Mouse (Mus musculus) adrenal gland, adult 8-10 months (tissue): Measurements from ENCODE around the gene Ctf1. TPM values are rescaled to one million over a fixed set of nuclear protein-coding genes. Genes with fewer than 3 reads are reported as not detected.

Experiments
- microRNA-seq, 2 experiments: library from miRNA; unstranded; fragments of <30 nt; microRNA quantifications; one replicate each; pipeline ENCODE4 v1.2.0; 2022
- total RNA-seq, 4 experiments: library from RNA; stranded (reverse); gene quantifications; 2 replicates each; pipeline ENCODE4 v1.2.4; 2022

Ctf1 gene
- total RNA-seq, 4 experiments from 2014 or later, result 2.2 to 4.5 (median 2.7) TPM

Small RNA genes within 50 kb of the gene (microRNA-seq; reads per million reads assigned to microRNA genes)
- gene Mir762, result 0 reads per million in 2 experiments

Other genes starting within 250 kb of the Ctf1 start
- gene Fbrs, start 233.5 kb upstream of the Ctf1 start, total RNA-seq, result 10 to 100 TPM; 64.6 to 98.2 (median 75.6) TPM
- gene Srcap, start 200.8 kb upstream of the Ctf1 start, total RNA-seq, result 100 to 1,000 TPM; 103 to 156 (median 120) TPM
- 10 to 100 TPM; 21.9 to 28.0 (median 26.2) TPM for gene Gm42715, start 193.2 kb upstream of the Ctf1 start, total RNA-seq
- not detected for gene Tmem265, start 151.3 kb upstream of the Ctf1 start, total RNA-seq
- 10 to 100 TPM; 50.0 to 65.5 (median 55.9) TPM for gene Phkg2, start 139.4 kb upstream of the Ctf1 start, total RNA-seq
- 10 to 100 TPM in 2 of 4 experiments, 1 to 10 TPM in 2; 8.8 to 13.0 (median 10.5) TPM for gene Ccdc189, start 124.1 kb upstream of the Ctf1 start, total RNA-seq
- gene Rnf40, start 124.0 kb upstream of the Ctf1 start, total RNA-seq, result 10 to 100 TPM; 50.1 to 81.9 (median 70.9) TPM
- 10 to 100 TPM; 16.5 to 28.8 (median 23.3) TPM for gene Zfp629, start 96.9 kb upstream of the Ctf1 start, total RNA-seq
- gene Bcl7c, start 3.8 kb upstream of the Ctf1 start, total RNA-seq, result 100 to 1,000 TPM in 2 of 4 experiments, 10 to 100 TPM in 2; 75.9 to 120 (median 98.1) TPM
- gene Ctf2, start 19.4 kb downstream of the Ctf1 start, total RNA-seq, result not detected
- 10 to 100 TPM; 13.5 to 18.6 (median 16.5) TPM for gene Fbxl19, start 31.8 kb downstream of the Ctf1 start, total RNA-seq
- gene Orai3, start 57.1 kb downstream of the Ctf1 start, total RNA-seq, result 10 to 100 TPM; 30.1 to 37.2 (median 35.0) TPM
- gene Setd1a, start 63.9 kb downstream of the Ctf1 start, total RNA-seq, result 10 to 100 TPM; 39.6 to 54.6 (median 45.7) TPM
- gene Gm49388, start 72.9 kb downstream of the Ctf1 start, total RNA-seq, result 1 to 10 TPM; 4.2 to 8.9 (median 5.8) TPM
- gene Hsd3b7, start 87.9 kb downstream of the Ctf1 start, total RNA-seq, result 10 to 100 TPM; 33.8 to 44.9 (median 41.5) TPM
- 100 to 1,000 TPM in 3 of 4 experiments, 10 to 100 TPM in 1; 84.9 to 143 (median 113) TPM for gene Stx4a, start 111.6 kb downstream of the Ctf1 start, total RNA-seq
- 1 to 10 TPM; 2.9 to 8.5 (median 6.3) TPM for gene Stx1b, start 111.8 kb downstream of the Ctf1 start, total RNA-seq
- gene Zfp646, start 163.5 kb downstream of the Ctf1 start, total RNA-seq, result 10 to 100 TPM; 34.2 to 46.2 (median 40.2) TPM
- gene Zfp668, start 164.1 kb downstream of the Ctf1 start, total RNA-seq, result 10 to 100 TPM in 2 of 4 experiments, 1 to 10 TPM in 2; 8.0 to 15.1 (median 9.2) TPM
- 1 to 10 TPM; 1.0 to 2.9 (median 1.6) TPM for gene Prss53, start 178.2 kb downstream of the Ctf1 start, total RNA-seq
- gene Gm21974, start 182.7 kb downstream of the Ctf1 start, total RNA-seq, result under 1 TPM in 1 of 4 experiments, not detected in 3; 0.38 TPM
- 10 to 100 TPM; 69.6 to 94.3 (median 79.1) TPM for gene Vkorc1, start 182.9 kb downstream of the Ctf1 start, total RNA-seq
- 100 to 1,000 TPM; 108 to 147 (median 120) TPM for gene Bckdk, start 191.3 kb downstream of the Ctf1 start, total RNA-seq
- gene Kat8, start 199.8 kb downstream of the Ctf1 start, total RNA-seq, result 10 to 100 TPM; 29.0 to 33.4 (median 31.1) TPM
- gene Prss8, start 217.4 kb downstream of the Ctf1 start, total RNA-seq, result under 1 TPM in 1 of 4 experiments, not detected in 3; 0.16 TPM
- 10 to 100 TPM in 2 of 4 experiments, 1 to 10 TPM in 2; 8.4 to 10.5 (median 9.6) TPM for gene Prss36, start 234.0 kb downstream of the Ctf1 start, total RNA-seq